Mouse (Mus musculus): ENCODE measurements at regions not wholly inside any gene's neighbourhood (a gene's known extent, or its start where the extent isn't known, plus 50 kb on each side); places are given as distances from the start of the nearest gene placed in this dataset.

DNA sequence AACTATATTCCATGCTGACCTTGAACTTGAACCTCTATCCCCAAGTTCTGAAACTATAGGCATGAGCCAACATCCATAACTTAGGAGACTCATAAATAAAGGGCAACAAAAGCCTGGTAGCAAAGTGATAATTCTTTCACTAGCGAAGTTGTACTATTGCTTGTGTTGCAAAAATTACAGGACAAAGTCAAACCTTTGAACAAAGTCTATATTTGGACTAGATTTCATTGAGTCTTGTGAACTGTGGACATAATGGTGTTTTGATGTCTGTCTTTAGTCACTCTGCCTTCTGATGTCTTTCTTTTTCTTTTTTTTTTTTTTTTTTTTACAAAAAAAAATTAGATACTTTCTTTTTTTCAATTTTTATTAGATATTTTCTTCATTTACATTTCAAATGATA, 594.5 kb downstream of the Etv1 start:
- DNase-seq, result no peak

Measured in thymus, postnatal 14 days (tissue).